Mouse (Mus musculus) ES-E14 (cell line): ENCODE measurements at regions not wholly inside any gene's neighbourhood (a gene's known extent, or its start where the extent isn't known, plus 50 kb on each side); places are given as distances from the start of the nearest gene placed in this dataset.

ENCODE experiments used
- CHD2 ChIP-seq: IDR thresholded peaks from 2 replicates; pipeline ENCODE4 v1.6.1; 2014; ENCODE audit warnings: mild to moderate bottlenecking, low read depth, low read length, inconsistent platforms
- HCFC1 ChIP-seq: IDR thresholded peaks from 2 replicates; pipeline ENCODE4 v1.6.1; 2012; ENCODE audit warnings: low read length, inconsistent platforms, borderline replicate concordance; ENCODE audit not compliant: insufficient read depth
- ZNF384 ChIP-seq: IDR thresholded peaks from 2 replicates; pipeline ENCODE4 v1.6.1; 2012; ENCODE audit warnings: low read depth, low read length, inconsistent platforms

GRCm38 (mm10) chr10:3192291-3192690 lies 75.3 kb downstream of the H60c start:
- no peak for TF ChIP-seq CHD2
- no peak for TF ChIP-seq ZNF384
- no peak for TF ChIP-seq HCFC1
